Mouse (Mus musculus) urinary bladder, postnatal 4 days (tissue): ENCODE results near the gene Tpt1.

Experiments used
- DNase-seq, 2 experiments: peaks; one replicate each; pipeline ENCODE4 v3.0.0; 2021 to 2022; ENCODE audit warnings: low spot score in 2 of 2

The Tpt1 gene

DNA sequence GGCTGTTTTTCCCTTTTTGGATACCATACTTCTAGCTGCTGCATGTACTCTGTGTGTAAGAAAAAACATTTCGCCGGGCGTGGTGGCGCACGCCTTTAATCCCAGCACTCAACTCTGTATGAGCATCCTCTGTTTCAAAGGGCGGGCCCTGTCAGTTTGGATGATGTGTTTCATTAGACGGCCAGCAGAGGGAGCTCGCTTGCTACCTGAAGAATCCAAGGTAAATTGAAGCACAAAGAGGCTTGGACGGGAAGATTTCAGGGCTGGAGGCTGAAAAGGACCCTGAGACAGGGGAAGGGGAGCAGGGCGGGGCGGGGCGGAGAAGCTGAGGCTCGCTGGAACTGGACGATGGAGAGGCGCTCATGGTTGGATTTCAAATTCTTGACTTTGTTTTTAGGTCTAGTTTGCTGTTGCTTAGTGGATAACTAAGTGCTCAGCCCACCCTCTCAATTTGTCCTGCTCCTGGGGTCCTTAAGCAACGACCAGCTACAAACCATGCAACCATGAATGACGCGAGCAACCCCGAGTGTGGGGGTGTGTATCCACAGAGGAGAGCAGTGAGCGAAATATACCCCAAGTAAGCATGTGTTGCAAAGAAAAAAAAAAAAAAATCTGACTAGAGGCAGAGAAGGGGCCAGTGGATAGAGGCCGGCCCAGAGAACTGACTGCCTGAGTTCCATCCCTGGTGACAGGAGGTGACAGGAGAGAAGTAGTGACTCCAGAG is 31.6 kb downstream of the Tpt1 start:
- peak; percentile 62 to 77 for DNase-seq

DNA sequence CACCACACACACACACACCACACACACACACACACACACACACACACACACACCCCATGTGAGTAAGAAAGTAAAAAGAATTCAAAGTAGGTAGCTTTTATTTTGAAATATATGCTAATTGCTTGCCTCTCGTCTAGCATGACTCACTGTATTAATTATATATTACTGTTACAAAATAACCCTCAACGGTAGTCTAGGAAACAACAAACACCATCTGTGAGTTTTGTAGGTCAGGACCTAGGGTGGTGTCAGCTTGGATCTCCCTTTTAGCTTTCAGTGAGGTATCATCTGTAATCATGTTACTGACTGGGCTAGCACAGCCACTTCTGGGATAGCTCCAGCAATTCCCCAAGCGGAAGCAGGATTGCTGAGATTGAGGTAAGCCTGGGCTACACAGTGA is 32.4 kb downstream of the Tpt1 start:
- no peak for DNase-seq

DNA sequence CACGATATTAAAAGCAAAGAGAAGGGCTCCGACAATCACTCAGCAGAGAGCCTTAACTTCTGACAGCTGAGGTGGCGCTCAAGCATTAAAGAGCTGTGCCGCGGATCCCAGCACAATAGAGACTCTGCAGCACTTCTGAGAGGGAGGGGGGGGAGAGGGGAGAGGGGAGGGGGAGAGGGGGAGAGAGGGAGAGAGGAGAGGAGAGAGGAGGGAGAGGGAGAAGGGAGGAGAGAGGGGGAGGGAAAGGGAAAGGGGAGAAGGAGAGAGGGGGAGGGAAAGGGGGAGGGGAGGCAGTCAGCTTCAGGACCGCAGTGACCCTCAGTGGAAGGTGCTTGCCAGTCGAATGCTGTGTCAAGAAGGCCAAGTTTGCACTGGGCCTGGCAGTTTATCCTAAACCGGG is 34.1 kb downstream of the Tpt1 start:
- DNase-seq, result no peak

- no peak for DNase-seq
Measured at GRCm38 (mm10) chr14:75881856-75882255, 37.0 kb downstream of the Tpt1 start.

GRCm38 (mm10) chr14:75883330-75883729 is 38.4 kb downstream of the Tpt1 start:
- no peak for DNase-seq

- DNase-seq, result no peak
Measured at GRCm38 (mm10) chr14:75883873-75884272, 39.0 kb downstream of the Tpt1 start.

DNA sequence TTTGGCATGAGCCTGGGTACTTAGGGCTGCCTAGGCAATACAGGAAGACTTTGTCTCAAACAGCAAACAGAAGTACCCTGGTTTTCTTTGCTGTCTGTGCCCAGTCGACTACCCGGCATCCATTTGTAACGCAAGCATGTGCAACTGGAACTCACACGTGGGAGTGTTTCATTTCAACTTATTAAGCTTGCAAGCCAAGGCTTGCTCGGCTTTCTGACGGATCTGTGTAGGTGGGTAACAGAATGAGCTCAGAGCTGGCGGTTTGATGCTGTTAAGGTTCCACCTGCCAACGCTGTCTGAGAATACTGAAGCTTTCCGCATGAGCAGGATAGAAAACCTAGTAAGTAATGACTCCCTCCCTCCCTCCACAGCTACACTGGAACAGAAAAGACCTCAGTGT is 47.2 kb downstream of the Tpt1 start:
- no peak for DNase-seq
